Mouse (Mus musculus) limb, embryonic 11.5 days (tissue): ENCODE results near the gene Mapkapk2. TPM values are rescaled to one million over a fixed set of nuclear protein-coding genes. Genes with fewer than 3 reads are reported as not detected.

Experiments
- ATAC-seq: fragments of 200-750 bp; cut with Nextera tagmentation; 2 replicates; pipeline ENCODE4 v1.8.0; 2017; ENCODE audit warnings: low read depth; ENCODE audit not compliant: insufficient number of reproducible peaks, low FRiP score, low TSS enrichment
- DNase-seq: peaks from one replicate; pipeline ENCODE4 v3.0.0-alpha.2; 2015; ENCODE audit warnings: low spot score
- H3K27ac ChIP-seq: fragments of 300-500 bp; sonication (generic); replicated peaks from 2 replicates; pipeline ENCODE4 v1.5.1; 2014; ENCODE audit warnings: low read depth, mild to moderate bottlenecking, low read length
- H3K27me3 ChIP-seq: fragments of 300-500 bp; sonication (generic); 2 replicates; pipeline ENCODE4 v1.6.1; 2014; ENCODE audit warnings: mild to moderate bottlenecking, low read length, mixed read lengths; ENCODE audit not compliant: control insufficient read depth, insufficient read depth
- H3K36me3 ChIP-seq: fragments of 300-500 bp; sonication (generic); 2 replicates; pipeline ENCODE4 v1.6.1; 2014; ENCODE audit warnings: mild to moderate bottlenecking, low read length, moderate library complexity, mixed read lengths; ENCODE audit not compliant: control insufficient read depth, insufficient read depth
- H3K4me1 ChIP-seq: fragments of 300-500 bp; sonication (generic); 2 replicates; pipeline ENCODE4 v1.6.1; 2014; ENCODE audit warnings: low read length, mixed read lengths; ENCODE audit not compliant: control insufficient read depth, insufficient read depth
- H3K4me2 ChIP-seq: fragments of 300-500 bp; sonication (generic); 2 replicates; pipeline ENCODE4 v1.6.1; 2014; ENCODE audit warnings: low read depth, mild to moderate bottlenecking, moderate library complexity; ENCODE audit not compliant: severe bottlenecking
- H3K4me3 ChIP-seq: fragments of 300-500 bp; sonication (generic); 2 replicates; pipeline ENCODE4 v1.5.1; 2014; ENCODE audit warnings: low read depth, low read length
- H3K9ac ChIP-seq: fragments of 300-500 bp; sonication (generic); 2 replicates; pipeline ENCODE4 v1.6.1; 2014; ENCODE audit warnings: mild to moderate bottlenecking, low read length
- H3K9me3 ChIP-seq: fragments of 300-500 bp; sonication (generic); 2 replicates; pipeline ENCODE4 v1.6.1; 2016; ENCODE audit warnings: low read length; ENCODE audit not compliant: control insufficient read depth
- WGBS: fragments of 180-500 bp; shearing (Covaris S2); extraction: QIAGEN DNeasy Blood & Tissue Kit; methylation state at CpG from one replicate; pipeline ENCODE4 v1.1.7; 2014; 5-methylcytosine and 5-hydroxymethylcytosine counted together
- polyA plus RNA-seq: library from polyadenylated mRNA; unstranded; fragments of >200 nt; fragmentation: Nextera tagmentation; extraction: Ambion mirVana; gene quantifications from 2 replicates; pipeline ENCODE4 v1.2.1, GENCODE M21; 2014

The Mapkapk2 gene
- polyA plus RNA-seq, 1 experiment from 2014 or later = 47.6 TPM

DNA sequence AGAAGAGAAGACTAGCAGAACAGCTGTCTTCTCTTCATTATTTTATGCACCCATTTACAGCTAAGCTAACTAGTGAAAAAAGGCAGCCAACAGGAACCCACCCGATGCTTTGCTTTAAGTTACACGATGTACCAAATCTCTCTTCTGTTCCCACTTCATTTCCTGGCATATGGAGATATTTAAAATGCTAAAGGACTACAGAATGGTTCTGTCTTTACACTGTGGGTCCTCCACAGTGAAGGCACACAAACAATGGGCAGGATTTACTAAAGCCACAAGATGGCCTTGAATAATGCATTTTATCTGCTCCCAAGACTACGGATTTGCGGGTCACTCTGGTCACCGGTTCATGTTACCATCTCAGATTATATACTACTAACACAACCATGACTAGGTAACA is 39.5 kb upstream of the Mapkapk2 start:
- 0 out of 2 replicates have a peak, but pooled peaks cover 2% of the 10 kb centered on the region for H3K4me1 ChIP-seq
- no peak overlapping the region for H3K9ac ChIP-seq
- H3K9me3 ChIP-seq = no peaks in the 10 kb centered on the region
- peak overlapping the region; percentile 25; the same call in 1 of the 2 replicates for H3K4me2 ChIP-seq
- DNase-seq (no peak), ATAC-seq (no peak)
- no peaks in the 10 kb centered on the region for H3K27me3 ChIP-seq
- WGBS = 27% methylated on average over 5 of the region's 5 CpGs
- H3K27ac ChIP-seq = no peak overlapping the region
- H3K4me3 ChIP-seq = 0 out of 2 replicates have a peak overlapping the region, but pooled peaks have one; percentile 8
- H3K36me3 ChIP-seq = no peaks in the 10 kb centered on the region

DNA sequence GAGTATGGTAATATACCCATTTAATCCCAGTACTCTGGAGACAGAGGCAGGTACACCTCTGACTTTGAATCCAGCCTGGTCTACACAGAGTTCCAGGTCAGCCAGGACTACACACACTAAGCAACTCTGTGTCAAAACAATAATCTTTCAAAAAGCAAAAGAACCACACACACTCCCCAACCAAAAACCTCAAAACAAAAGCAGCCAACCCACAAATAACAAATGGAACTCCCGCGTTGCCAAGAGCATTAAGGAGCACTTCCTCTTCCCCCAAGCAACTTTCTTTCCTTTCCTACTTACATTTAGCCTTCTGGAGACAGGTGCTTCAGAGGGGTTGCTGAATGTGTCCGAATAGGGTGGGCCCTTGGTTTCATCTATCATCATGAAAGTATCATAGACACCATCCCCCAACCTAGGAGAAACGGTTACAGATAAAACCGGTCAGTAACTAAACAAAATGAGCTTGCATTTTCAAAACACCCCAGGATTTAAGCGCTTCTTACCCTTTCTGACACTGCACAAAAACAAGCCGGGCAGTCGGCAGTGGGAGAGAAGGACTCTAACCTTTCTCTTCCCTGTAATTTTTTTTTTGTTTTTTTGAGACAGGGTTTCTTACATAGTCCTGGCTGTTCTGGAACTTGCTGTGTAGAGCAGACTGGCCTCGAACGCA is 38.5 kb upstream of the Mapkapk2 start:
- DNase-seq = no peak
- Histone ChIP-seq H3K4me1 (0 out of 2 replicates have a peak, but pooled peaks cover 2% of the 10 kb centered on the region), H3K4me3 (no peak overlapping the region), H3K9me3 (no peaks in the 10 kb centered on the region), H3K9ac (no peak overlapping the region), H3K36me3 (no peaks in the 10 kb centered on the region), H3K27me3 (no peaks in the 10 kb centered on the region), H3K27ac (no peak overlapping the region), H3K4me2 (no peak overlapping the region)
- no peak for ATAC-seq
- 85% methylated on average over 10 of the region's 10 CpGs for WGBS

DNA sequence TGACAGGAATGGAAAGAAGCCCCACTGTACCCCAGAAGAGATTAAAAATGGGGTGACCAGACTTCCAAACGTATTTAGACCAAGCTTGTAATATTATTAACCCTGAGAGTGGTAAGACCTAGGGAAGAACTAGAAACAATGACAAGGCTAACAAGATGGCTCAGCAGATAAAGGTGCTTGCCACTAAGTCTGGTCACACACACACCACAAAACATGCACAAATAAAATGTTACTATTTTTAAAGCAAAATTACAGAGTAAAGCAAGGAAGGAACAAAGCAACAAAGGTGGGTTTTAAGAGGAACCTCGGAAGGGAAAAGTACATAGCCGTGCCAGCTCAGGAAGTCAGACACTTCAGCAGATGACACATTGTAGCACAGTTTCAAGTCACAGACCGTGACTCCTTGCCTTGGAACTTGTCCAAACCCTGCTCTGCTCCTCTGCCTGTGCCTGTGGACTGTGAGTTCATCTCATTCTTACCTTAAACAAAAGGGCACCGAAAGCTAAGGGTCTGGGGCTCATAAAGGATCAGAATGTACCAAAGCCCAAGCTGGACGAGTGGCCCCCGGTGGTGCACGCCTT is 37.4 kb upstream of the Mapkapk2 start:
- no peak overlapping the region for H3K27ac ChIP-seq
- ATAC-seq = no peak
- no peaks in the 10 kb centered on the region for H3K27me3 ChIP-seq
- 0 out of 2 replicates have a peak, but pooled peaks cover 3% of the 10 kb centered on the region for H3K36me3 ChIP-seq
- H3K9me3 ChIP-seq = no peaks in the 10 kb centered on the region
- WGBS = 89% methylated on average over 8 of the region's 8 CpGs
- H3K4me1 ChIP-seq = 0 out of 2 replicates have a peak, but pooled peaks cover 2% of the 10 kb centered on the region
- H3K4me3 ChIP-seq = no peak overlapping the region
- no peak overlapping the region for H3K4me2 ChIP-seq
- H3K9ac ChIP-seq = no peak overlapping the region
- DNase-seq = no peak

DNA sequence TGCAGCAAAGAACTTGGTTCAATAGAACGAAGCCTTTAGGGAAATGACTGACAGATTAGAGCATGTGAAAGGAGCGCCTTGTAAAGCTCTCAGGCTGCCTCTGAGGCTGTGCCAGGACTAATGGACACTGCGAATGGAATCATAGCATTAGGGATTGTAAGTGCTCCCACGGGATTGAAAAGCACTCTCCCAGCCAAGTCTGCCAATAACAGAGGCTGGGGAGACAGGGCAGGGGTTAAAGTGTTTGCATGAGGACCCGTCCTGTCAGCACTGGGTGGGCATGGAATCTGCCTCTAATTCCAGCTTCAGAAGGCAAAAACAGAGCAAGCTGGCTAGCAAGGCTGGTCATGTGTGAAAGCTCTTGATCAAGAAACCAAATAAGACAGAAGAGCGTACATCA is 36.6 kb upstream of the Mapkapk2 start:
- DNase-seq (no peak), ATAC-seq (no peak)
- no peak overlapping the region for H3K27ac ChIP-seq
- peaks cover 8% of the 10 kb centered on the region; the same call in 1 of the 2 replicates for H3K36me3 ChIP-seq
- H3K4me1 ChIP-seq = 0 out of 2 replicates have a peak, but pooled peaks cover 2% of the 10 kb centered on the region
- 82% methylated on average over 6 of the region's 6 CpGs for WGBS
- H3K4me3 ChIP-seq = no peak overlapping the region
- H3K9me3 ChIP-seq = no peaks in the 10 kb centered on the region
- no peak overlapping the region for H3K4me2 ChIP-seq
- H3K27me3 ChIP-seq = no peaks in the 10 kb centered on the region
- no peak overlapping the region for H3K9ac ChIP-seq

DNA sequence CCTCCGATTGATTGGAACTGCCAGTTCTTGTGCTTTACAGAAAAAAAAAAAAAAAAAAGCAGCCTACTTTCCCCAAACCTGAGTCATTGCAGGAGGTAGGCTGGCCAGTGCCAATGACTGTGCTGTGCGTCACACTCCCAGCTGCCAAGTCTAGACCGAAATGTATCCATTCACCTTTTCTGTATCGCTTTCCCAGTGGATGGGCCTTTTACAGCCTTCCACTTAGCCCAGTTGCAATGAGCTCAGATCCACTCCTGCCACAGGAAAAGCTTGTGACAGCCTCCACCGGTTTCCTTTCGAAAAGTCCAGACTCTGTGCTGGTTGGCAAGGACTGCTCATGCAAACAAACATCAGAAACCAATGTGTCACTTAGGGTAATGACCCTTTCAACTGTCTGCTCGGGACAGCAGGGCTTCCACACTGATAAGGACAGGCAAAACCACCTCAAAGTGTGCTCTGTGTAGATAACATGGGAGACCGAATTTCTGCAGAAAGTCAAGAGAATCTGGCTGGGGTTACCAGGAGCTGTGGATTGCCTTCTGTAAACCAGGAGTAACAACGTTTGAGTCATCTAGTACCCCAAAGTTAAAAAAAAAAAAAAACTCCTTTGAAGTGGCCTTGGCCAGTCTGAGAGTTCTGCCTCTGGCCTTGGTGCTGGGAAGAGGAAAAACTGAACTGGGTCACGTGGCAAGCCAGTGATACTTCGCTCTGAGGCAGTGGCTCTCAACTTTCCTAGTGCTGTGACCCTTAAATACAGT is 28.5 kb upstream of the Mapkapk2 start:
- Histone ChIP-seq H3K4me1 (no peaks in the 10 kb centered on the region), H3K4me2 (no peak overlapping the region), H3K9me3 (no peaks in the 10 kb centered on the region), H3K36me3 (peaks cover 10% of the 10 kb centered on the region; the same call in 1 of the 2 replicates), H3K4me3 (no peak overlapping the region), H3K27me3 (no peaks in the 10 kb centered on the region), H3K9ac (no peak overlapping the region), H3K27ac (no peak overlapping the region)
- ATAC-seq = no peak
- DNase-seq = no peak
- 61% methylated on average over 11 of the region's 11 CpGs for WGBS

DNA sequence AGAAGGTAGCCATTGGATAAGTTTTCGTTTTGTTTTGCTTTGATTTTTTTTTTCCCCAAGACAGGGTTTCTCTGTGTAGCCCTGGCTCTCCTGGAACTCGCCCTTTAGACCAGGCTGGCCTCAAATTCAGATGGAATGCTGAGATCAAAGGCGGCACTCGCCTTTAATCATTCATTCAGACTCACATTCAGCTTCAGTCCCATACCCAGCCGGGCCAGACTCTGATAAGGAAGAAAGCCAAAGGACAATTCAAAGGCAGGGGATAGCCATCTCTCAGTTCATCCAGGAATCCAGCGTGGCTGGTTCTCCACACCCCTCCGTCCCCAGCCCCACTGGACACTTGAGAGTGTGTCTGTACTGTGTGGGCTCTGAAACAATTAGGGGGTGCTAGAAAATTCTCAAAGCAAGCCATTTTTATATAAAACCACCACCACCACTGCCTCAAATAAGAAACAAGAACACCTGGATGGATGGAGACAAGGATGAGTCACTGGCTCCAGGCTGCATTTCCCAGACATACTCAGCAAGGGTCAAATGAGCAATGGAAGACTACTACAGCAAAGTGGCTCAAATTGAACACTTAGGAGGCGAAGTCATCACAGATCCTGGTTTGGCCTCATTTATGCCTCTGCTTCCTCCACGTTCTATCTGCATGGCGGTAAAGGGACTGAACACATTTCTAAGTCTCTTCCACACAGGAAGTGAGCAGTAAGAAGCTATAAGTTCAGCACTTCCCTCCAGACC is 26.1 kb upstream of the Mapkapk2 start:
- ATAC-seq (no peak), DNase-seq (no peak)
- H3K9me3 ChIP-seq = no peaks in the 10 kb centered on the region
- no peak overlapping the region for H3K4me2 ChIP-seq
- no peak overlapping the region for H3K9ac ChIP-seq
- H3K4me1 ChIP-seq = no peaks in the 10 kb centered on the region
- 54% methylated on average over 10 of the region's 10 CpGs for WGBS
- no peak overlapping the region for H3K4me3 ChIP-seq
- H3K27ac ChIP-seq = no peak overlapping the region
- no peaks in the 10 kb centered on the region for H3K27me3 ChIP-seq
- no peaks in the 10 kb centered on the region; the same call in 1 of the 2 replicates for H3K36me3 ChIP-seq

DNA sequence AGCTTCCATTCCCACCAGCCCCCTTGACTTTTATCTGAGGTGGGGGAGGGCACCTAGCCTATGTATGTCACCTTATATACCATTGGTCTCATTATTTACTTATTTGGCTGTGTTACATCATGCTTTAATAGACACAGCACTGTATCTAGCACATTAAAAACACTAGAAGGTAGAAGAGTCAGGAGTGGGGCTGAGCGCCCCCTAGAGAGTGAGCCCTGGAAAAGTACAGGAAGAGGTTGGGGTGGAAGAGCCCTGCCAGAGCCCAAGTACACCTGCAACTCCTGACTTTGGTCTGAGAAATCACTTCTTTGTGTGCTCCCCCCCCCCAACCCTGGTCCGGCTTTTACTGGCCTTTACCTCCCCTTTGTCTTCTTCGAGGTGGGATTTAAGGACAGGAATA is 24.4 kb upstream of the Mapkapk2 start:
- H3K27ac ChIP-seq = no peak overlapping the region
- ATAC-seq (no peak), DNase-seq (no peak)
- 35% methylated on average over 3 of the region's 3 CpGs for WGBS
- no peaks in the 10 kb centered on the region for H3K4me1 ChIP-seq
- no peak overlapping the region for H3K4me2 ChIP-seq
- no peaks in the 10 kb centered on the region for H3K36me3 ChIP-seq
- H3K9me3 ChIP-seq = no peaks in the 10 kb centered on the region
- H3K4me3 ChIP-seq = no peak overlapping the region
- no peak overlapping the region for H3K9ac ChIP-seq
- H3K27me3 ChIP-seq = no peaks in the 10 kb centered on the region

DNA sequence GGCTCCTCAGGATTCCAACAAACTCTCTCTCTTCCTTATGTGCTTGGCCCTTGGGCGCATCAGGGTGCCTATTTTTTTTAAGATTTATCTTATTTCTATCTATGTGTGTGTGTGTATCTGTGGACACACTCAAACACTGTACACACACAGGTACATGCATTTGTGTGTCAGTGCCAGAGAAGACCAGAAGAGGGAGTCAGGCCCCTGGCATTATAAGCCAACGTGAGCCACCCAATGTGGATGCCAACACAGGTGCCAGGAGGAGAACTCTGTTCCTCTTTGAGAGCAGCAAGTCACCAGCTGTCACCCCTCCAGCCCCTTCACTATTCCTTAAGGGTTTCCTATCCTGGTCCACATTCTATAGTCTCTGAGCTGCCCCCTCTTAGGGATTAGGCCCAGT is 21.4 kb upstream of the Mapkapk2 start:
- no peak overlapping the region for H3K4me3 ChIP-seq
- no peaks in the 10 kb centered on the region for H3K27me3 ChIP-seq
- 67% methylated on average over 2 of the region's 2 CpGs for WGBS
- no peaks in the 10 kb centered on the region for H3K4me1 ChIP-seq
- ATAC-seq = no peak
- H3K4me2 ChIP-seq = no peak overlapping the region
- H3K27ac ChIP-seq = no peak overlapping the region
- no peaks in the 10 kb centered on the region for H3K36me3 ChIP-seq
- H3K9ac ChIP-seq = no peak overlapping the region
- DNase-seq = no peak
- no peaks in the 10 kb centered on the region for H3K9me3 ChIP-seq
